Mouse (Mus musculus) stomach, embryonic 15.5 days (tissue): Measurements from ENCODE around the gene H2-DMb1. TPM values are rescaled to one million over a fixed set of nuclear protein-coding genes. Genes with fewer than 3 reads are reported as not detected.
A peak's percentile ranks its signal among the peaks of the same experiment; 100 is the strongest.

Experiments used
- ATAC-seq: fragments of 200-750 bp; cut with Nextera tagmentation; 2 replicates; pipeline ENCODE4 v1.8.0; 2017; ENCODE audit warnings: low read depth, moderate number of reproducible peaks, moderate TSS enrichment; ENCODE audit not compliant: insufficient read depth, low FRiP score
- H3K27ac ChIP-seq: fragments of 300-500 bp; sonication (generic); 2 replicates; pipeline ENCODE4 v1.5.1; 2015; ENCODE audit warnings: mild to moderate bottlenecking, inconsistent platforms
- H3K27me3 ChIP-seq: fragments of 300-500 bp; sonication (generic); replicated peaks from 2 replicates; pipeline ENCODE4 v1.6.1; 2015; ENCODE audit warnings: inconsistent platforms
- H3K36me3 ChIP-seq: fragments of 300-500 bp; sonication (generic); 2 replicates; pipeline ENCODE4 v1.6.1; 2015; ENCODE audit warnings: inconsistent platforms
- H3K4me1 ChIP-seq: fragments of 300-500 bp; sonication (generic); 2 replicates; pipeline ENCODE4 v1.6.1; 2015; ENCODE audit warnings: inconsistent platforms
- H3K4me2 ChIP-seq: fragments of 300-500 bp; sonication (generic); 2 replicates; pipeline ENCODE4 v1.6.1; 2015; ENCODE audit warnings: mild to moderate bottlenecking, inconsistent platforms
- H3K4me3 ChIP-seq: fragments of 300-500 bp; sonication (generic); replicated peaks from 2 replicates; pipeline ENCODE4 v1.5.1; 2015; ENCODE audit warnings: inconsistent platforms
- H3K9ac ChIP-seq: fragments of 300-500 bp; sonication (generic); 2 replicates; pipeline ENCODE4 v1.6.1; 2015; ENCODE audit warnings: inconsistent platforms
- H3K9me3 ChIP-seq: fragments of 300-500 bp; sonication (generic); 2 replicates; pipeline ENCODE4 v1.6.1; 2016; ENCODE audit warnings: inconsistent platforms
- WGBS: fragments of 180-500 bp; shearing (Covaris S2); methylation state at CpG from one replicate; pipeline ENCODE4 v1.1.7; 2015; 5-methylcytosine and 5-hydroxymethylcytosine counted together
- polyA plus RNA-seq: library from polyadenylated mRNA; unstranded; fragments of >200 nt; fragmentation: Nextera tagmentation; extraction: Ambion mirVana; gene quantifications from 2 replicates; pipeline ENCODE4 v1.2.1, GENCODE M21; 2015

The H2-DMb1 gene
- polyA plus RNA-seq, 1 experiment from 2014 or later: 2.8 TPM

- Histone ChIP-seq H3K36me3 (peaks cover 8% of the 10 kb centered on the region; the same call in 1 of the 2 replicates), H3K27me3 (no peaks in the 10 kb centered on the region), H3K4me2 (peak overlapping the region; percentile 71; the same call in 1 of the 2 replicates), H3K9me3 (no peaks in the 10 kb centered on the region), H3K9ac (no peak overlapping the region), H3K4me1 (peaks cover 37% of the 10 kb centered on the region), H3K27ac (no peak overlapping the region), H3K4me3 (0 out of 2 replicates have a peak overlapping the region, but pooled peaks have one; percentile 5)
- no peak for ATAC-seq
- 61% methylated on average over 6 of the region's 6 CpGs for WGBS
Observed at GRCm38 (mm10) chr17:34124649-34125048, 28.2 kb upstream of the H2-DMb1 start.

- Histone ChIP-seq H3K36me3 (peaks cover 8% of the 10 kb centered on the region; the same call in 1 of the 2 replicates), H3K4me2 (no peak overlapping the region), H3K27me3 (no peaks in the 10 kb centered on the region), H3K9me3 (no peaks in the 10 kb centered on the region), H3K4me1 (peaks cover 37% of the 10 kb centered on the region), H3K4me3 (no peak overlapping the region), H3K9ac (no peak overlapping the region), H3K27ac (no peak overlapping the region)
- ATAC-seq: no peak
- 63% methylated on average over 9 of the region's 9 CpGs for WGBS
Observed at GRCm38 (mm10) chr17:34126826-34127420, 25.9 kb upstream of the H2-DMb1 start.

DNA sequence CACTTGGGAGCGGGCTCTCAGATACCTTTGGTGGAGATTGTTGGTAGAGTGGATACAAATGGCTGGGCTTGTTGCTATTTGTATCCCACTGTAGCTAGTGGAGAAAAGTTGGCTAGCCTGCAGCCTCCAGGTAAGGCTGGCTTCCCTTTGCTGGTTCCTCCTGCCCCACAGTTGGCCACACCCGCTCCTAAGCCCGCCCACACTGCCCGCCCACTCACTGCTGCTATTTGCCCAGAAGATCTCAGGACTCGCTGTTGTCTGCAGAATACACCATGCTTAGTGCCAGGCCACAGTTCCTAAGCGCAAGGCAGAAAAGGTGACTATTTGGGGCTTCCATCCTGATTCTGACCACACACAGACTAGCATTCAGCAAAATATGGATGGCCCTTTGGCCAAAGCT, 25.4 kb upstream of the H2-DMb1 start:
- Histone ChIP-seq H3K4me2 (no peak overlapping the region), H3K4me1 (peaks cover 37% of the 10 kb centered on the region), H3K9ac (no peak overlapping the region), H3K27ac (no peak overlapping the region), H3K9me3 (no peaks in the 10 kb centered on the region), H3K36me3 (peaks cover 8% of the 10 kb centered on the region; the same call in 1 of the 2 replicates), H3K4me3 (no peak overlapping the region), H3K27me3 (no peaks in the 10 kb centered on the region)
- WGBS: 29% methylated on average over 6 of the region's 6 CpGs
- no peak for ATAC-seq

GRCm38 (mm10) chr17:34128264-34128937, 24.5 kb upstream of the H2-DMb1 start:
- Histone ChIP-seq H3K36me3 (peaks cover 8% of the 10 kb centered on the region; the same call in 1 of the 2 replicates), H3K9ac (no peak overlapping the region), H3K4me2 (peak overlapping the region; percentile 17; the same call in 1 of the 2 replicates), H3K27ac (no peak overlapping the region), H3K4me3 (no peak overlapping the region), H3K4me1 (peaks cover 37% of the 10 kb centered on the region), H3K27me3 (no peaks in the 10 kb centered on the region), H3K9me3 (no peaks in the 10 kb centered on the region)
- ATAC-seq: no peak
- WGBS: 29% methylated on average over 13 of the region's 13 CpGs

DNA sequence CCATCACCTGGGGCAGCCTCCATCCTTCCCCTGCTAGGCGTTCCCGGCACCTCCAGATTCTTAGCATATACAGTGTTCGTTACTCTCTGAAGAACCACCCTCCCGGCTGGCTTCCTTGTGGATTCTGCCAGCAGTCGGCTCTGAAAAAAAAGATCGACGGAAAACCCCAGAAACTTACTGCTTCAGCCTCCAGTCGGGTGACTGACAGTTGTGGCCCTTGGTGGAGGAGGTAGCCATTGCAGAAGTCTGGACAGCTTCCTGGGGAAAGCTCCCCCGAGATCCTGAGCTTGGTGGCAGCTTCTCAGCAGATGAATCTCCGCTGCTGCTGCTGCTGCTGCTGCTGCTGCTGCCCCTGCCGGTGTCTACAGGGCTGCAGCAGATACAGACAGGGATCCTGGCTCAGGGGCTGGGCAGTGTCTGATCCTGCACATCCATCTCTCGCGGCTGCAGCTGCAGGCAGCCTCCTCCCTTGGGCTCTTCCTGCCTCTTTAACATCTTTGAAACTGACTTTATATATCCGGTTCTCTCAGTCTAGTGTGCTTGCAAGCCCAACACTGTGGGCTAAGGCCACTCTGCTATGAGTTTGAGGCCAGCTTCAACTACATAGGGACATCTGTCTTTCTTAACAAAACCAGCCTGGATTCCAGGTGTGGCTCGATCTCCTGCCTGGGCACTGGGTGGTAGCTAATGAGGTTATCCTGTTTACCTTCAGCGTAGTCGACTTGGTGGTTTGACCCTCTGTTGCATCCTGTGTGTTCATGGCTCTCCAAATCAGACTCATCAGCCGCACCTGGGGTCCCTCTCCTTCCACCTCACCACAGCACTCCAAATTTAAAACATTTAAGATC, 23.7 kb upstream of the H2-DMb1 start:
- H3K27me3 ChIP-seq: no peaks in the 10 kb centered on the region
- H3K27ac ChIP-seq: no peak overlapping the region
- 15% methylated on average over 18 of the region's 18 CpGs for WGBS
- H3K4me3 ChIP-seq: no peak overlapping the region
- no peak for ATAC-seq
- H3K9me3 ChIP-seq: no peaks in the 10 kb centered on the region
- H3K36me3 ChIP-seq: peaks cover 8% of the 10 kb centered on the region; the same call in 1 of the 2 replicates
- peaks cover 31% of the 10 kb centered on the region for H3K4me1 ChIP-seq
- peak overlapping the region; percentile 17; the same call in 1 of the 2 replicates for H3K4me2 ChIP-seq
- no peak overlapping the region for H3K9ac ChIP-seq

DNA sequence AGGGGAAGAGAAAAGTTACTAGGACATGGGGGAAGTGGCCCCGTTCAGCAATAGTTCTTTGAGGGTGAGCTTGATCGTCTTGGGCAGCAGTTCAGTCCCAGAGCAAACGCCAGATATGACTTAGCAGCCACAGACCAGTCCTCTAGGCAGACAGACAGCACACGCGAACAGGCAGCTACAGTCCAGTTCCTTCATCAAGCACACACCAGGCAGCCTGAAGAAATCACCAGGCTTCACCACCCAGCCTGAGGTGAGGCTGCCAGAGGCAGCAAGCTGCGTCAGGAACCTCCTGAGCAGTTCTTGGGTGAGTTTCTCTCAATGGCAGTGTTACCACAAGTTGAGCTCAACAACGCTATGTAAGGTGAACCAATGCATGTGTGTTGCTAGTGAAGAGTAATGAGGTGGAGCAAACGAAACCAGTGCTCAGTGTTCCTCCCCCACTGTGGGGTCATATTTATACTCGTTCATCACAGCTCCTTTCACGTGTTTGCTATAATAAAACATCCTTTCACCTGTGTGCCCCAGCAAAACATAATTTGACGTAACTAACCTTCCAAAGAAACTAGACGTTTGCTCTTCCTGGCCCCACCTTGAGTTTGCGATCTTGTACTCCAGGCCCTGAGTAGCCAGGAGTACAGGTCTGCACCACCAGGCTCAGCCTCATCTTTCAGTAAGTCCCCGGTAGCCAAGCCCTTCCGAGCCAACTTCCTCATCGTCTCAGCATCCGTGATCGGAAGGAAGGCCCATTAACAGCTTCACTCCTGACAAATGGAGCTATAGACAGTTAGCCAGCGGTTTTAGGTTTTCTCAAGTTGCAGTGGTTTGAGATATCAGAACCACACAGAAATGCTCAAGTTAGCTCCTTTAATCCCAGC, 22.6 kb upstream of the H2-DMb1 start:
- Histone ChIP-seq H3K9ac (no peak overlapping the region), H3K4me3 (no peak overlapping the region), H3K4me2 (no peak overlapping the region), H3K9me3 (no peaks in the 10 kb centered on the region), H3K27me3 (no peaks in the 10 kb centered on the region), H3K4me1 (peaks cover 24% of the 10 kb centered on the region), H3K36me3 (peaks cover 8% of the 10 kb centered on the region; the same call in 1 of the 2 replicates), H3K27ac (no peak overlapping the region)
- 68% methylated on average over 19 of the region's 19 CpGs for WGBS
- no peak for ATAC-seq

GRCm38 (mm10) chr17:34131911-34132310, 21.0 kb upstream of the H2-DMb1 start:
- H3K4me2 ChIP-seq: no peak overlapping the region
- no peaks in the 10 kb centered on the region for H3K9me3 ChIP-seq
- H3K4me1 ChIP-seq: peaks cover 20% of the 10 kb centered on the region
- no peaks in the 10 kb centered on the region for H3K27me3 ChIP-seq
- WGBS: 80% methylated on average over 7 of the region's 7 CpGs
- no peak overlapping the region for H3K4me3 ChIP-seq
- no peak overlapping the region for H3K27ac ChIP-seq
- no peak overlapping the region for H3K9ac ChIP-seq
- ATAC-seq: no peak
- 0 out of 2 replicates have a peak, but pooled peaks cover under 1% of the 10 kb centered on the region for H3K36me3 ChIP-seq

GRCm38 (mm10) chr17:34133289-34133688, 19.6 kb upstream of the H2-DMb1 start:
- H3K9me3 ChIP-seq: no peaks in the 10 kb centered on the region
- 74% methylated on average over 11 of the region's 11 CpGs for WGBS
- ATAC-seq: no peak
- H3K4me2 ChIP-seq: no peak overlapping the region
- H3K4me3 ChIP-seq: no peak overlapping the region
- peaks cover 11% of the 10 kb centered on the region for H3K4me1 ChIP-seq
- H3K27me3 ChIP-seq: peaks cover 7% of the 10 kb centered on the region; the same call in 1 of the 2 replicates
- no peak overlapping the region for H3K9ac ChIP-seq
- no peak overlapping the region for H3K27ac ChIP-seq
- no peaks in the 10 kb centered on the region for H3K36me3 ChIP-seq

GRCm38 (mm10) chr17:34134451-34134850, 18.4 kb upstream of the H2-DMb1 start:
- Histone ChIP-seq H3K4me3 (no peak overlapping the region), H3K4me1 (no peaks in the 10 kb centered on the region), H3K27me3 (peaks cover 15% of the 10 kb centered on the region), H3K9me3 (no peaks in the 10 kb centered on the region), H3K27ac (no peak overlapping the region), H3K9ac (no peak overlapping the region), H3K4me2 (no peak overlapping the region), H3K36me3 (no peaks in the 10 kb centered on the region)
- no peak for ATAC-seq
- WGBS: 80% methylated on average over 3 of the region's 3 CpGs

- H3K27me3 ChIP-seq: peaks cover 22% of the 10 kb centered on the region
- no peaks in the 10 kb centered on the region for H3K9me3 ChIP-seq
- ATAC-seq: peak; percentile 97
- peak overlapping the region; percentile 82 for H3K4me2 ChIP-seq
- 0 out of 2 replicates have a peak, but pooled peaks cover 3% of the 10 kb centered on the region for H3K4me1 ChIP-seq
- no peak overlapping the region for H3K27ac ChIP-seq
- 6% methylated on average over 31 of the region's 31 CpGs for WGBS
- no peaks in the 10 kb centered on the region for H3K36me3 ChIP-seq
- H3K9ac ChIP-seq: no peak overlapping the region
- peak overlapping the region; percentile 37 for H3K4me3 ChIP-seq
Observed at GRCm38 (mm10) chr17:34135297-34136224, 17.3 kb upstream of the H2-DMb1 start.
